Mouse (Mus musculus) myocyte (in vitro differentiated cells): ENCODE data around the gene Tomm5.

Experiments used
- MAX ChIP-seq: IDR thresholded peaks from one replicate; pipeline ENCODE4 v1.6.1; 2011; ENCODE audit warnings: low read depth, mild to moderate bottlenecking, control low read depth
- MYOD1 ChIP-seq, 3 experiments: IDR thresholded peaks; one replicate each; pipeline ENCODE4 v1.6.1; 2011; ENCODE audit warnings: control low read depth in 2 of 3, low read depth in 2 of 3, mild to moderate bottlenecking in 2 of 3, moderate library complexity in 1 of 3; ENCODE audit not compliant: insufficient read length in 2 of 3, control insufficient read depth in 1 of 3
- MYOG ChIP-seq, 3 experiments: IDR thresholded peaks; one replicate each; pipeline ENCODE4 v1.6.1; 2011; ENCODE audit warnings: control low read depth in 2 of 3, low read depth in 2 of 3, mild to moderate bottlenecking in 2 of 3; ENCODE audit not compliant: insufficient read length in 2 of 3, control insufficient read depth in 1 of 3, insufficient read depth in 1 of 3
- POLR2A ChIP-seq: IDR thresholded peaks from one replicate; pipeline ENCODE4 v1.6.1; 2011; ENCODE audit warnings: low read depth, mild to moderate bottlenecking, control low read depth, moderate library complexity; ENCODE audit not compliant: insufficient read length
- POLR2AphosphoS2 ChIP-seq: IDR thresholded peaks from one replicate; pipeline ENCODE4 v1.6.1; 2011; ENCODE audit warnings: low read depth, control low read depth; ENCODE audit not compliant: insufficient read length
- REST ChIP-seq: IDR thresholded peaks from one replicate; pipeline ENCODE4 v1.6.1; 2011; ENCODE audit warnings: mild to moderate bottlenecking, control low read depth, moderate library complexity; ENCODE audit not compliant: insufficient read depth, insufficient read length
- TCF12 ChIP-seq: IDR thresholded peaks from one replicate; pipeline ENCODE4 v1.6.1; 2011; ENCODE audit warnings: mild to moderate bottlenecking, control low read depth; ENCODE audit not compliant: poor library complexity, insufficient read depth, severe bottlenecking
- TCF3 ChIP-seq: IDR thresholded peaks from one replicate; pipeline ENCODE4 v1.6.1; 2011; ENCODE audit warnings: low read depth, control low read depth; ENCODE audit not compliant: insufficient read length

DNA sequence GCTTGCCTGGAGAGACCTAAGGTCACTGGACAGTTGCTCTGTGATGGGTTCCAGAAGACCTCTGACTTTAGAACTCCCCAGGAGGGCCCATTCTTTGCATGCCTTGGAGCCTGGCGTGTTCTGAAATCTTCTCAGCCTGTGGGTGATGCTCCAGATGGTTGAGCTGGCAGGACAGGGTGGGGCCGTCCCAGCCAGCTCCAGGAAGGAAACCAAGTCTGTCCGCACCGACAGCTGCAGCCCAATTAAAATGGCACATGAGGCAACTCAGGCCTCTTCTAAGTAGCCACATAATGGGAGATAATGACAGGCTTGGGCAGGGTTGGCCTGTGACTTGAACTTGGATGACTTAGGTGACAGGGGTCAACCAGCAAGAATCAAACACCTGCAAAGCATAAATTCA, 29.7 kb upstream of the Tomm5 start:
- no peak for TF ChIP-seq POLR2A
- peak; percentile 95 to 99 (median 97) for TF ChIP-seq MYOG (IDR thresholded peaks at IDR 0.05; ENCODE audit: control insufficient read depth in 1 of 3, insufficient read depth in 1 of 3, insufficient read length in 2 of 3, low read depth in 2 of 3)
- peak; percentile 47 to 99 (median 99) for TF ChIP-seq MYOD1 (IDR thresholded peaks at IDR 0.05; ENCODE audit: control insufficient read depth in 1 of 3, insufficient read length in 2 of 3, low read depth in 2 of 3)
- TF ChIP-seq POLR2AphosphoS2 = no peak
- TF ChIP-seq TCF12 = peak; percentile 94
- peak; percentile 84 for TF ChIP-seq TCF3
- no peak for TF ChIP-seq REST
- no peak for TF ChIP-seq MAX
